Mouse (Mus musculus): Measurements from ENCODE around the gene Dlg4.
"Not testable (repeated sequence)": the region's sequence is repeated elsewhere in the genome, so short reads cannot be mapped to it uniquely, and the experiment has no call there.

The Dlg4 gene

DNA sequence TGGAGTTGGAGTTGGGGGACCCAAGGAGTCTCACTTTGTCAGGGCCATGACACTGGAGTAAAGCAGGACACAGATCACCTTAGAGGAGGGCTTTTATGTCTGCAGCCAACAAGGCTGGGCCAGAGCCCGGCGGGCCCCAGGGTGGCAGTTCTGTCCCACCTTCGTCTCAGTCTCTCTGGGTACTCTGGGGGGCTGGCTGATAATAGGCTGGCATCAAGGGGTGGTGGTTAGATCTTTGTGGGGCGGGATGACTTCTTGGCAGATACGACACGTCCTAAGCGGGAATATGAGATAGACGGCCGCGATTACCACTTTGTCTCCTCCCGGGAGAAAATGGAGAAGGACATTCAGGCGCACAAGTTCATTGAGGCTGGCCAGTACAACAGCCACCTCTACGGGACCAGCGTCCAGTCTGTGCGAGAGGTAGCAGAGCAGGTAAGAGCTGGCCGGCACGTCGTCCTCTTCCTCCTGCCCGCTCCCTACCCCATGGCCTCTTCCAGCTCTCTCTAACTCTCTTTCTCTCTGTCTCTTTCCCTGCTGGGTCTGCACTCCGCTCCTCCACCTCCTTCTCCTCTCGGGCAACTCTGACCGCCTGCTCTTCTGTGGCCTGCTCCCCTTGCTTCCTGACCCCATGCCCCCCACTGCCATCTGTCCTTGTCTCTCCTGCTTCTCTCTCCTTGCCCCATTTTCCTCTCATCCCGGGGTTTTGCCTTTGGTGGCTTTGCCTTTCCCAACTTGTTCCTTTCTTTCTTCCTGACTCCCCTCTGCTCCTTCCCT, 25.8 kb downstream of the Dlg4 start:
- DNase-seq (ENCODE audit: extremely low read depth, insufficient read length, low spot score) = no peak

DNA sequence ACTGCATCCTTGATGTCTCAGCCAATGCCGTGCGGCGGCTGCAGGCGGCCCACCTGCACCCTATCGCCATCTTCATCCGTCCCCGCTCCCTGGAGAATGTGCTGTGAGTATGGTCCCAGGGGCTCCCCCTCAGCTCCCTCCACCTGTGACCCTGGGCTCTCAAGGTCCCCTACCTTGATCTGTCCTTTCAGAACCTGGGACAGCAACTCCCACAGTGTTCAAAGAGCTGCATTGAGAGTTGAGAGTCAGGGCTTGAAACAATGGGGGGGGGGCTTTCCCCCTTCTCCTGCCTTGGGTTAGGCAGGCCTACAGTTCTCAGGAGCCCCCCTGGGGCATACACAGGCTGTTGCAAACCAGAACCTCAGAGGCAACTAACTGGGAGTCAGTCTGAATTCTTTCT, 26.9 kb downstream of the Dlg4 start:
- DNase-seq (ENCODE audit: extremely low read depth, insufficient read length, low spot score) = no peak

DNA sequence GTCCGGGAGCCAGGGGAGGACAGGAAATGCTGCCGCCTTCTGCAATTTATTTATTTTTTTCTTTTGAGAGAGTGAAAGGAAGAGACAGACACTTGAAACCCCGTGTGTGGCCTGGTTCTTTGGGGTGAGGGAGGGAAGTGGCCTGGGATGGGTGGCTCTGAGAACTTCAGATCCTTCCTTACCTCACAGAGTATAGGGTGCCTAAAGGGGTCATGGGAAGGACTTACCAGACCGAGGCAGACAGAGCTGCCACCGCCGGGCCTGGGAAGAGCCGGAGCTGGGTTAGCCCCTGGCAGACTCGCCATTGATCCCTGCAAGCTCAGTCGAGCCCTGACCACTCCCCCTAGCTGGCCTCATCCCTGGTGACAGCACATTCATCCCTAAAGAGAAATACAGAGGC, 28.7 kb downstream of the Dlg4 start:
- DNase-seq (ENCODE audit: extremely low read depth, insufficient read length, low spot score) = no peak

DNA sequence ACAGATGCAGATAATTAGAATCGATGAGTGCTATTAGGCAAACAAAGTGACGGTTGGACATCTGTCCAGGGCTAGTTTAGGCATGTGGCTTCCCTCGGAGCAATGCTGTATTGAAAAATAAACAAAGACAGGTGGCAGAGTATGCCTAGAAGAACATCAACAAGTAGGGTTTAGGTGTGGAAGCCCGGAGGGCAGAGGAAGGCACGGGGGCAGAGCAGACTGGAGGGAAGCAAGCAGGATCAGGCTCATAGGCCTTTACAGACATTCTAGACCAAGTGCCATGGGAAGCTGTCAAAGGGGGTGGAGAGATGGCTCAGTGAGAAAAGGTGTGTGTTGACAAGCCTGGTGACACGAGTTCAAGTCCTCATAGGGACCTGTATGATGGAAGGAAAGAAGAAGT, 32.6 kb downstream of the Dlg4 start:
- DNase-seq (ENCODE audit: extremely low read depth, insufficient read length, low spot score) = no peak

DNA sequence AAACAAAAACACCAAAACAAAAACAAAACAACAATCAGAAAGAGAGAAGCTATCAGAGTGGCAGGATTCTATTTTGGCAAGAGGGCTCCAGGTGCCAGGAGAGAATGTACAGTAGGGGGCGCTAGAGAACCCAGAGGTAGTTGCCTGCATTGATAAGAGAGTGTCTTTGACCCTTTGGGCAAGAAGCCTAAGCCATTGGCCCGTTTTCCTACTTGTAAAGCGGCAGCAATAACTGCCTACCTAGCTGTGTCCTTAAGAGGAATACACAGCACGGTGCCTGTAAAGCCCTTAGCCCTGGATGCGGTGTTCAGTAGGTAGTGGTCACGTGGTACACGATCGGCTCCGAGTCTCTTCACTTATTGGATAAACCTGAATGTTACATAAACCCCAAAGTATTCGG, 33.1 kb downstream of the Dlg4 start:
- DNase-seq (ENCODE audit: extremely low read depth, insufficient read length, low spot score) = no peak

DNA sequence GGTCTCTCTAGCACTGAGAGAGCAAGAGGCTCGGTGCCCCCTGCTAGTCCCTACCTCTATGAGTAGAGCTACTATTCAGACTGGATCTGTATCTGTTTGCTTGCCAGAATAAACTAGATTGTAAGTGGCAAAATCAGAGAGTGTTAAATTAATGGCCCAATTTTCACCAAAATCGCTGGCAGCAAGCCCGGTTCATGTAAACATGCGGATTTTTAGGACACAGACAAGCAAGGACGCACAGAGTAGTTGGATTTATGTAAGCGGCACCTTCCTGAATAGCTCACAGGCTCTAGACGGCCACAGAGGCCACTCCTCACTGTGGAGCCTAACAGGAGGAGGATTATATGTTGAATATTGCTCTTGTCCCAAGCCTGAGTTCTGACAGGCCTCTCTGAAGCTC, 36.4 kb downstream of the Dlg4 start:
- no peak for DNase-seq (ENCODE audit: extremely low read depth, insufficient read length, low spot score)

DNA sequence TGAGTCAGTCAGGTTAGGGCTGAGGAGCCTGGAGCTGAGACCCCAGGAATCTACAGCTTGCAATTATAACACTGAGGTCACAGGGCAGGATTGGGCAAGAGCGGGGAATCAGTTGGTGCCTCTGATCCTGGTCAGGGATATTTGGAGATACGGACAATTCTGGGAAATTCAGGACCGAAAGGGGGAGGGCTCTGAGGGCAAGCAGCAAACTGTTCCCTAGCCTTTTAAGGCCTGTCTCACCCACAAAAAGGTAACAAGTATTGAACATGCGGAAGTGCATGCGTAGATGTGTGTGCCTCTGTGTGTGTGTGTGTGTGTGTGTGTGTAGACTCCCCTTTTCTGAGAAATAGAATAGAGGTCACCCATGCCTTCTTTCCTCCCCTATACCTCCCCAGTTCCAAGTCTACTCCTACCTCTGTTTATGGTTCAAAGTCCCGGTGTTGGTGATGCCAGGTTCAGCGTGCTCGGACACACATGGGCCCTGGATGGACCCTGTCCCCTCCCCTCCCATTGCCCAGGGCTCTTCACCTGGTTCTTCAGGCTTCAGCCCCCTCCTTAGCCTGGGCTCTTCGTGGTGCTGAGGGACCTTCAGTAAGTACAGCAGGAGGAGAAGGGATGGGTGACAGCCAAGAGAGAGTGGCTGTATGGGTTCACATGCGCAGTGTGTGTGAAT, 37.3 kb downstream of the Dlg4 start, which contains the start of gene Asgr1:
TSS of gene Asgr1 (plus strand) at position 188 of the 673 bp plus-strand sequence.
- no peak for DNase-seq (ENCODE audit: extremely low read depth, insufficient read length, low spot score)

DNA sequence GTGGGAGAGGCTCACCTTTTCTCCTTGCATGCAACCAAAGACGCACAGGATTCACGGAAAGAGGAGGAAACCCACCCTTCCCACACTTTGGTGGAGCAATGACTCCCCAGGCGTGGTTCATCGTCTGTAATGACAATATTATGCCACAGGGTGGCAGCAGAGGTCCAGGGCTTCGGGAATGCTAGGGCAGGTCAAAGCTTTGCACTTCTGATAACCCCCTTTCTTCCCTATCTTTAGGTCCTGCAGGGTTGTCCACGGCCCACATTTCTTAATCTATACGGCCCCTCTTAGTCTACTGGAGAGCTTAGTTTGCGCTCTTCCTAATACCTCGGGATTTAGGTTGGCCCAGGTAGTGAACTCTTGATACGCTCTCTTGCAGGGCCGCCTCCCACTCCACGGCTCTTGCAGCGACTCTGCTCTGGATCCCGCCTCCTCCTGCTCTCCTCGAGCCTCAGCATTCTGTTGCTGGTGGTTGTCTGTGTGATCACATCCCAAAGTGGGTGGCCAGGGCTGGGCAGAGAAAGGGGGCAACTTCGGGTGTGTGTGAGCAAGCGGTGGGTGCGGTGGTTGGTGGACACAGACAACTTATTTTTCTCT, 39.0 kb downstream of the Dlg4 start:
- DNase-seq (ENCODE audit: extremely low read depth, insufficient read length, low spot score) = peak; percentile 36

DNA sequence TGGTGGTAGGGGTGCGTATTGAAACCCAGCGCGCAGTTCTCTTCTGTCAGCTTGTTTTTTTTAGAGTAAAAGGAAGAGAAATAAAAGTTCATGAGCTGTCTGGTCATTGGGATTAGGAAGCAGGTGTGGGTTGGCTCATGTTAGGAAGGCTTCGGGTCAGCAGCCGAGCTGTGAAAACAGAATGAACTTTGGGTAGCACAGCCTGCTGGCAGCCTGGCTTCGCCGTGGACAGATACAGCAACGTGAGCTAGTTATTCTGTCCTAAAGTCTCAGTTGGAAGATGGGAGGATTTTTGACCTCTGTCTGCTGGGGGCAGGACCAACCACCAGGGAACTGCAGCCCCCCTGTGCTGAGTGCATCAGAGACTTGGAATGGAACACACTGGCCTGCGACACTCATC, 41.1 kb downstream of the Dlg4 start:
- DNase-seq (ENCODE audit: extremely low read depth, insufficient read length, low spot score) = no peak

DNA sequence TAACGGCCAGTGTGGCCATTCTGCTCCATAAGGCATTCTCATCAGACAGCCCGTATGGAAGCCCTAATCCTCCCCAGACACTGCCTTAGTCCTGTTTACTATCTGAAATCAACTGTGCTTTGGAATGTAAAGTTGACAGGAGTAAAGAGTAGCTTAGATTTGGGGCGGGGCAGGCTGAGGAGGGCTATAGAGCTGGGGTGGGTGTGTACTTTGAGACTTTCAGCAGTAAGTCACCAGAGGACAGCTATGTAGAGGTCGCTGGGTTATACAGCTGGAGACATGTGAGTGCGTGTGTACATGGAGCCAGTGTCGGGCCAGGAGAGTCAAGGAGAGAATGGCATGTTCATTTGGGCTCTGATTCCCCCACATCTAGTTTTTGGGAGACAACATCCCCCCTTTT, 43.2 kb downstream of the Dlg4 start:
- no peak for DNase-seq (ENCODE audit: extremely low read depth, insufficient read length, low spot score)

DNA sequence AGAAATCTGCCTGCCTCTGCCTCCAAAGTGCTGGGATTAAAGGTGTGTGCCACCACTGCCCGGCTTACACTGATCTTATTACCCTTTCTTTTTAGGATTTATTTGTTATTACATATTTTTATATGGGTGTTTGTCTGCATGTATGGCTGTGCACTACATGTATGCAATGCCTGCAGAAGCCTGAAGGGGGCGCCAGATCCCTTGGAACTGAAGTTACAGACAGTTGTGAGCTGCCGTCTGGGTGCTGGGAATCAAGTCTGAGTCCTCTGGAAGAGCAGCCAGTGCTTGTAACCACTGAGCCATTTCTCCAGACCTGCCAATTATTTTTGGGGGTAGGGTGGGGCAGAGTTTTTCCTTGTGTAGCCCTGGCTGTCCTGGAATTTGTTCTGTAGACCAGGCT, 46.3 kb downstream of the Dlg4 start:
- DNase-seq (ENCODE audit: extremely low read depth, insufficient read length, low spot score) = no peak

DNA sequence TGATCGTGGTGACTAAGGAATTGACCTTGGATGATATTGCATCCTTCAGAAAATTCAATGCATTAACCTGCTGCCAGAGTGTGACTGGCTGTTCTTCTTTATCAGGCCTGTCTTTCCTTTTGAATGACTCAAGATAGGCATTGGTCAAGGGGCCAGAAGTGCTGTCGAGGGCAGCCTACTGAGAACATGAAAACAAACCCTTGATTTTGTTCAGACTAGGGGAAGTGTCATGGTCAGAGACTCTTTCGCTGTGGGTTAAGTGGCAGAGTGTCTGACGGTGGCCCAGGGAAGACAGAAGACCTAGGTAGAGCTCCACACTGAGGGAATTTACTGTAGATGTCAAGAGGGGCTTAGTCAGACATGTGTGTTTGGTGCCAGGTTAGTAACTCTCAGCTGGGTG, 50.0 kb downstream of the Dlg4 start:
- DNase-seq (ENCODE audit: extremely low read depth, insufficient read length, low spot score) = no peak

DNA sequence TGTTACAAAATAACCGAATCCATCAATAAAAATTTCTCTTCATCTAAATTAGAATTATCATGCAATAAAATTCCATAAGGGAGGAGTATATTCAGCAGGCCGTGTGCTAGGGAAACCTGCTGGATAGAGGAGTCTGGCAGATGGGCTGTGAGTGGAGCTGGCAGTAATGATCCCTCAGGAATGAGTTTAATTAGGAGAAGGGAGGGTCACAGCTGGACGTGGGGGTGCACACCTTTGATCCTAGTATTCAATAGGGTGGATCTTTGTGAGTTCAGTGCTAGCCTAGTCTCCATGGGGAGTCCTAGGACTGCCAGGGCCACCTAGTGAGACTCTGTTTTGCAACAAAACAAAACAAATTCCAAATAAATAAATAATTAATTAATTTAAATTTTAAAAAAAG, 51.5 kb downstream of the Dlg4 start:
- DNase-seq (ENCODE audit: extremely low read depth, insufficient read length, low spot score) = no peak

DNA sequence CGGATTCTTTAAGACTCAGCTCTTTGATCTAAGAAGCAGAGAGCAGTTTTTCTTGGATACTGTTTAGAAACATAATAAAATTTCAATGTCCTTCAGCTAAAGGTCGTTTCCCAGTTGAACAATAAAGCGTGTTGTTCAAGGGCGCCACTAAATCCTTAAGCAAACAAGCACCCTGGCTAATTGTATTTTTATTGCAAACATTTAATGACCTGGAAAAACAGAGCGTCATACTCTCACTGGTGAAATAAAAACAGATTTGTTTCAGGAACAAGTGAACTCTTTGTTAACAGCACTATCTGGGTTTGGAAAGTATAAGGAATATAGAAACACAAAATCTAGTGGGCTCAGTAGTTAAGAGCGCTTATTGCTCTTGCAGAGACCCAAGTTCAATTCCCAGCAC, 53.3 kb downstream of the Dlg4 start:
- DNase-seq (ENCODE audit: extremely low read depth, insufficient read length, low spot score) = no peak

DNA sequence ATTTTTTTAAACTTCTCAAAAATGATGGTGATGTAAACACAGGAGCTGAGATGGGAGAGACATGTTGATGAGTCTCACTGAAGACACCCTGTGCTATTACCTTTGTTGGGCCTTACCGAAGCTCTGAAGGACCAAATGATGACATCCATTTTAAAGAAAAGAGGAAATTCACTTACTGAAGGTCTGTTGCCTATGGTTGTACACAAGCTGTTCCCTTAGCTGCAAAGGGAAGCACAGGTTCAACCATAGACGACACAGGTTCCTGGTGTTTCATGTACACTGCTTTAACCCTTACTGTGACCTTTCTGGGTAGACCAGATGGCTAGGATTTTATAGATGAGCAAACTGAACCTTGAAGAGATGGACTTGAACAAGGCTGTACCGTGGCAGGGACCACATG, 53.9 kb downstream of the Dlg4 start:
- not testable (repeated sequence) for DNase-seq (ENCODE audit: extremely low read depth, insufficient read length, low spot score)

DNA sequence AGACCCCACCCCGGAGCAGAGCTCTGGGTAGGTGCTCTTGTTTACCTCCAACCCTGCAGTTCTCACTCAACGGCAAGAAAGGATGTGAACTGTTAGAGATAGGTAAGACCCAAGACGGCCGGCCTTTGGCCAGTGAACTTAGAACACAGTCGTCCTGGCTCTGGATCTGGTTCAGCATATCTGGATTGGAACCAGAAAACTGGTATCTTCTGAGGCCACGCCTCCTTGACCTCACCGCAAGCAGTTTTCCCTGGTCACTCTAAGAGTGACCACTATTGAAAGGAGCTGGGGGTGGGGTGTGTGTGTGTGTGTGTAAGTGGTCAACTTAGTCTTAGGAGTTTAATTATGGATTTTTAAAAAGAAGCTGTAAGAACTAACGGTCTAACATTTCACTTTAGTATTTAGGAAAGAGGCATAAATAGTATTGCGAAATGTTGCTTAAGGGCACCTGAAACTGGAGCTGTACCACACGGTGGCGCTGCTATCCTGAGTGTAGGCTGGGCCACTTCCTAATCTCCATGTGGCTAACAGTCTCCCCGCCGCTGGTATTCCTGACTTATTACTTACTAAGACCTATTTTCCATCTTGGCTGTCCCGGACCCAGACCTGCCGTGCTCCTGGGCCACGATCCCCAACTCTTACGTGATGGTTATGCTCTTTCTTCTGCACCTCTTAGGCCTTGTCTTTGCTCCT, 57.8 kb downstream of the Dlg4 start:
- peak; percentile 73 for DNase-seq (ENCODE audit: extremely low read depth, insufficient read length, low spot score)

DNA sequence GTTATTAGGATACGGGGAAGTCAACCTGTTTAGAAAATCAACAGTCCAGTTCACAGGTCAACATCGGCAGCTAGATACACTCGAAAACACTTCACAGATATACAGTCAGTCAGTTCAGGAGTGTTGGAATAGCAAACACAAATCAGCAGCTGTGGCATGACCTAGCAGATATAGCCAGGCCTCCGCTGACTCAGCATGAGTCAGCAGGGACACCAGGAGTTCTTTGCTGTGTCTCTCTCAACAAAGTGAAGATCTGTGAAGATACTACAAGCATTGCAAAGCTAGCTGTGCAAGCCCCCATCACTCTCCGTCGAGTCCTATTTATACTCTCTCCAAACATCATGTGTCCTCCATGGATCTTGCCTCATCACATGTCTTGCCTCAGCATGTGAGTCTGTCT, 58.8 kb downstream of the Dlg4 start:
- peak; percentile 54 for DNase-seq (ENCODE audit: extremely low read depth, insufficient read length, low spot score)

DNA sequence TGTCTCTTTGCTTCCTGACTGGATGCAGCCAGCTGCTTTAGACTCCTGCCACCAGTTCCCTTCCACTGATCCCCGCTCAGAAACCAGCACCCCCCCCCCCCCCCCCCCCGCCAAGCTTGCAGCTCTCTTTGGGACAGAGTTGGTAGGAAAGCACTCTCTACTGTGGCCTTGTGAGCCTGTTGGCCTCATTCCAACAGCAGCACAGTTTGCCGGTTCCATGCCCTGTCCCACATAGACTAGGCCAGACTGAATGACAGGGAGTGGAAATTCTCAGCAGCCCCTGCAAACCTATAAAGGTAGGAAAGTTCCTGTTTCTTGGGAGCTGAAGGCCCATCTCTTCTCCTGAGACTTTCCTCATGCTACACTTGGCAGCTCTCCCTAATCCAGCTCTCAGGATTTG, 60.7 kb downstream of the Dlg4 start:
- DNase-seq (ENCODE audit: extremely low read depth, insufficient read length, low spot score) = no peak

DNA sequence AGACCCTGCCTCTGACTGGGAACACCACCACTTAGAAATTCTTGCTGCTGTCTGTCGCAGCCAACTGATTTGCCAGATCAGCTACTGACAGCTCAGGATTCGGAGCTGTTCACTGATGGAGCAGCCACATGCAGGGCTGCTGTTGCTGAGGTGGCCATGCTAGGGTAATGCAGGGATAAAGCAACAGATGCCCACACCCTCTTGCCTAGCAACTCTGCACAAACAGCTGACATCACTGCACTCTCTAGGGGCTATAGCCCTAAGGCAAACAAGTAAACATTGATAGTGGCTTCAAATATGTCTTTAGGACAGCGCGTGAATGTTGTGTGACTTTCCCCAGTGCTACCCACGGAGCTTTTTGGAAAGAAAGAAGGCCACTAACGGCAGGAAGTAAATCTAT, 62.4 kb downstream of the Dlg4 start:
- no peak for DNase-seq (ENCODE audit: extremely low read depth, insufficient read length, low spot score)

DNA sequence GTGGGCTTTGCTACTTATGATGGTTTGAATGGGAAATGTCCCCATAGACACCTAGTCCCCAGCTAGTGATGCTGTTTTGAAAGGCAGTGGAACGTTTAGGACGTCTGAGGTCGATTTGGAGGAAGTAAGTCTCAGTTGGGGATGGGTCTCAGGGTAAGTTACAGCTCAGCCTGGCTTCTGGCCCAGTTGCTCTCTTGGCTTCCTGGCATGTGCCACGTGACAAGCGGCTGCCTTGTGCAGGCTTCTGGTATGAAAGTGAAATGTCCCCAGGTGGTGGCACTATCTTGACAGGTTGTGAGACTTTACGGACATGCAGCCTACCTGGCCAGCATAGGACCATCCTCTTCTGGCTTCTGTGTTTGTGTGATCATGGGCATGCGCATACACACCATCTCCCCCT, 63.2 kb downstream of the Dlg4 start:
- DNase-seq (ENCODE audit: extremely low read depth, insufficient read length, low spot score) = no peak

DNA sequence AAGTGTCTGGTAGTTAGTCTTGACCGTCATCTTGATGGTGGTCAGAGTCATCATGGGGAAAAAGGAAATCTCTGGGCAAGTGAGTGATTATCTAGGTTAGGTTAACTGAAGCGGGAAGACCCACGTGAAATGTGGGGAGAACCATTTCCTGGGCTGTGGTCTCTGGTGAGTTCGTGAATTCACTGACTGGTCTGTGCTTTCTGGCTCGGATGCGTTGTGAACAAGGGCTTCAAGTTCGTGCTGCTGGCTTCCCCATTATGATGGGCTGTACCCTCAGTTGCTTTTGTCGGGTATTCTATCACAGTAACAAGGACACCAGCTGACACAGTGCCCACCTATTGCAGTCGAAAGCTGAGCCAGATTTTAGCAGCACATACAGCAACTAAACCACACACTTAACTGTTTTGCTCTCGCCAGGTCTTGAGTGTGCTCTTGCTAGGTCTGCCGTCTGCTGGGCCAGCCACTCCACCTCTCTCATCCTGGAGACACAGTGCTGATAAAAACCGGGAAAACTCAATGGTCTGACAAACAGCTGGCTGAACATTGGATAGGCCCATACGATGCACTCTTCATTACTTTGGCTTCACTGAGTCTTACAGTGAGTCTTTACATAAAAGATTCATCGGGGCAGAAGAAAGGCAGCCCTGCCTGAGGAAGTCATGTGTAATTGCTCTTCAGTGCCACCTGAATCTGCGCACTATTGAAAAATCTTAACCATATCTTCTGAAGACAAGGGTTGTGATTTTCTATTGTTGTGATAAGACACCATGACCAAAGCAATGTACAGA, 64.3 kb downstream of the Dlg4 start:
- no peak for DNase-seq (ENCODE audit: extremely low read depth, insufficient read length, low spot score)
